Mouse (Mus musculus): ENCODE data around the gene 1700001O22Rik. TPM values are rescaled to one million over a fixed set of nuclear protein-coding genes. Genes with fewer than 3 reads are reported as not detected.

1700001O22Rik gene
- polyA plus RNA-seq, 1 experiment from 2014 or later, result 2.9 TPM

GRCm38 (mm10) chr2:30794179-30795108 lies 9.0 kb downstream of the 1700001O22Rik start:
- Histone ChIP-seq H3K27ac (peak overlapping the region; percentile 86), H3K4me1 (peaks cover 39% of the 10 kb centered on the region), H3K9ac (peak overlapping the region; percentile 78), H3K27me3 (no peaks in the 10 kb centered on the region), H3K4me3 (peak overlapping the region; percentile 47), H3K9me3 (no peaks in the 10 kb centered on the region), H3K36me3 (no peaks in the 10 kb centered on the region), H3K4me2 (peak overlapping the region; percentile 70)
- peak; percentile 63 for ATAC-seq (ENCODE audit: insufficient number of reproducible peaks, insufficient read depth, low FRiP score, low TSS enrichment, low read depth)
- WGBS, result 3% methylated on average over 48 of the region's 48 CpGs

DNA sequence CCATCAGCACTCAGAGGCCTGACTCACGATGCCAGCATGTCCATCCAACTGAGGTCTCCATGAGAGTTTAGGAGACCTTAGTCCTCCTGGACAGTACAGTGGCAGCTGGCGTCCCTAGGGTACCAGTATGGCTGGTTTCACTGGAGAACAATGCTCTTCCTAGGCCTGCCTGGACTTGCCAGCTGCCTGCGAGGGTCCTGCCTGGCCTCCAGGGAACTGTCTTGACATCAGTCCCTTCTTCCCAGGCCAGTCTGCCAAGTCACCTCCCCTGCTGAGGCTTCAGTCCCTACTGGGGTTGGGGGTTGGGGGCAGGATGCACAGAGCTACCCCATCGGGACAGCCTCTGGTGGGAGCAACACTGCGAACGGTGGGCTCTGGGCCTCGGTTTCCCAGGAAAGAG lies 11.4 kb downstream of the 1700001O22Rik start:
- H3K27ac ChIP-seq, result no peak overlapping the region; the same call in 1 of the 2 replicates
- H3K36me3 ChIP-seq, result no peaks in the 10 kb centered on the region
- no peak overlapping the region for H3K4me3 ChIP-seq
- no peak overlapping the region for H3K9ac ChIP-seq
- WGBS, result 85% methylated on average over 7 of the region's 7 CpGs
- no peaks in the 10 kb centered on the region for H3K9me3 ChIP-seq
- no peak for ATAC-seq (ENCODE audit: insufficient number of reproducible peaks, insufficient read depth, low FRiP score, low TSS enrichment, low read depth)
- no peak overlapping the region for H3K4me2 ChIP-seq
- peaks cover 40% of the 10 kb centered on the region for H3K4me1 ChIP-seq
- H3K27me3 ChIP-seq, result no peaks in the 10 kb centered on the region

GRCm38 (mm10) chr2:30787466-30787865 lies 16.0 kb downstream of the 1700001O22Rik start:
- no peaks in the 10 kb centered on the region for H3K9me3 ChIP-seq
- no peak overlapping the region for H3K4me3 ChIP-seq
- peaks cover 50% of the 10 kb centered on the region for H3K4me1 ChIP-seq
- H3K27me3 ChIP-seq, result no peaks in the 10 kb centered on the region
- H3K4me2 ChIP-seq, result no peak overlapping the region
- ATAC-seq (ENCODE audit: insufficient number of reproducible peaks, insufficient read depth, low FRiP score, low TSS enrichment, low read depth), result no peak
- H3K27ac ChIP-seq, result peak overlapping the region; percentile 65
- H3K9ac ChIP-seq, result peak overlapping the region; percentile 49
- H3K36me3 ChIP-seq, result no peaks in the 10 kb centered on the region
- WGBS, result 52% methylated on average over 4 of the region's 4 CpGs

DNA sequence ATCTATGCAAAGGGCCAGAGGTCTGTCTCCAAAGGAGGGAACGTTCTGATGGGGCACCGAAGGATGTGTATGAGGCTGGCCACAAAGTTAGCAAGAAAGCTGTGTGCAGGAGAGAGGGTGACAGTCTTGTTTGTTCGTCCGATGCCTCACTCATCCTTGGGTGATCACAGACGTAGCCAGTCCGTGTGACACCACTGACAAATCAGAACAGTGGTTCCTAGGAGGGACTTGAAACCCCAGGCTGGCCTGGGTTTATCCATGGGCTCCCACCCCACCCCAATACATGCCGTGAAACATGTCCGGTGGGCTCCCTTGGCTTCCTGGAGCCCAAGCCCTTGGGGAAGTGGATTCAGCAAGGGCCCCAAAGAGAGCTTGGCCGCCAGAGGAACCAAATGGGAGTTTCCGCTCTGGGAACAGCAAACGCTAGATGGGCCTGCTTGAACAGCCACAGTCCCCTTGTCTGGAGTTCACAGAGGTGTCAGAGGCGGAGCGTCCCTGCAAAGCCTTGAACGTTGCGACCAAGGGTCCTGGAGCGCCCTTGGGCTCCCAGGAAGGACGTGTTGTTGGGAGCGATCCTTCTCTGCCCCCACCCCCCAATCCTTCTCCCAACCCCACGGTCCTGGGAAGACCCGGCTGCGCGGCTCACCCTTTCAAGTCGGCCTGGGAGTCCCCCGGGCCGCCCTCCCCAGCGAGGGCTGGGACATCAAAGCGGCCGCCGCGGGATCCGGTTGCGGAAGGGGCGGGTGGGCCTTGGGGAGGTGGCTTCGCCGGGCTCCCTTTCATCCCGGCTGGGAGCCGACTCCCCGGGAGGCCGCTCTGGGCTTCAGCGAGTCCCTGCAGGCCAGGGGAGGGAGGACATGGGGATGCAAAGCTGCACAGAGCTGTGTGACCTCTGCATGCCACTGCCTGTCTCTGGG lies 19.1 kb downstream of the 1700001O22Rik start:
- peak overlapping the region; percentile 69 for H3K9ac ChIP-seq
- H3K4me1 ChIP-seq, result peaks cover 45% of the 10 kb centered on the region
- no peaks in the 10 kb centered on the region for H3K27me3 ChIP-seq
- H3K9me3 ChIP-seq, result no peaks in the 10 kb centered on the region
- peak overlapping the region; percentile 60 for H3K4me2 ChIP-seq
- WGBS, result 9% methylated on average over 40 of the region's 40 CpGs
- ATAC-seq (ENCODE audit: insufficient number of reproducible peaks, insufficient read depth, low FRiP score, low TSS enrichment, low read depth), result peak; percentile 17; the same call in 1 of the 2 replicates
- H3K4me3 ChIP-seq, result peak overlapping the region; percentile 30
- H3K36me3 ChIP-seq, result no peaks in the 10 kb centered on the region
- H3K27ac ChIP-seq, result peak overlapping the region; percentile 89

DNA sequence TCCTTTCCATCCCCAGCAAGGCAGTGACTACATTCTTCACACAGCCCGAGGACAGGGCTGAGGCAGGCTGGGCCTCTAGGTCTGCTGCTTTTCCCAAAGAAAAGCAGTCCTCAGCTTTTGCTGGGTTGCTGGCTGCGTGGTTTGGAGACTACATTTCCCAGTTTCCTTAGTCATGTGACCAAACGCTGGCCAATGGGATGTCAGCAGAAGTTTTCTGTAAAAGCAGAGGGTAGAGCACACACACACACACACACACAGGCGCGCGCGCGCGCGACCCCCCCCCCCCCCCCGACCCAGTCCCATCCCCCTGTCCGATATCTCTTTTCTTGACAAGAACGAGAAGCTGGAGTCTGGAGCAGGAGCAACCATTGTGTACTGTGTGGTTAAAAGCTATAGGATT lies 20.1 kb downstream of the 1700001O22Rik start:
- Histone ChIP-seq H3K4me1 (peaks cover 48% of the 10 kb centered on the region), H3K27ac (peak overlapping the region; percentile 89), H3K9ac (peak overlapping the region; percentile 67), H3K9me3 (no peaks in the 10 kb centered on the region), H3K27me3 (no peaks in the 10 kb centered on the region), H3K4me2 (peak overlapping the region; percentile 60), H3K36me3 (no peaks in the 10 kb centered on the region), H3K4me3 (peak overlapping the region; percentile 25)
- WGBS, result 0% methylated on average over 13 of the region's 13 CpGs
- peak; percentile 41; the same call in 1 of the 2 replicates for ATAC-seq (ENCODE audit: insufficient number of reproducible peaks, insufficient read depth, low FRiP score, low TSS enrichment, low read depth)

- peak overlapping the region; percentile 25 for H3K4me3 ChIP-seq
- H3K9me3 ChIP-seq, result no peaks in the 10 kb centered on the region
- H3K4me1 ChIP-seq, result peaks cover 46% of the 10 kb centered on the region
- H3K4me2 ChIP-seq, result peak overlapping the region; percentile 60
- WGBS, result 76% methylated on average over 8 of the region's 8 CpGs
- peak overlapping the region; percentile 67 for H3K9ac ChIP-seq
- H3K27ac ChIP-seq, result peak overlapping the region; percentile 89
- no peak for ATAC-seq (ENCODE audit: insufficient number of reproducible peaks, insufficient read depth, low FRiP score, low TSS enrichment, low read depth)
- H3K36me3 ChIP-seq, result no peaks in the 10 kb centered on the region
- no peaks in the 10 kb centered on the region for H3K27me3 ChIP-seq
These were observed 20.9 kb downstream of the 1700001O22Rik start for GRCm38 (mm10) chr2:30782312-30783290.

- Histone ChIP-seq H3K27ac (no peak overlapping the region), H3K9me3 (no peaks in the 10 kb centered on the region), H3K9ac (no peak overlapping the region), H3K27me3 (no peaks in the 10 kb centered on the region), H3K4me1 (peaks cover 15% of the 10 kb centered on the region), H3K4me2 (no peak overlapping the region), H3K36me3 (no peaks in the 10 kb centered on the region), H3K4me3 (no peak overlapping the region)
- WGBS, result 7% methylated on average over 5 of the region's 5 CpGs
- ATAC-seq (ENCODE audit: insufficient number of reproducible peaks, insufficient read depth, low FRiP score, low TSS enrichment, low read depth), result no peak
These were observed 24.2 kb downstream of the 1700001O22Rik start for GRCm38 (mm10) chr2:30779241-30779640.

GRCm38 (mm10) chr2:30778235-30778634 lies 25.2 kb downstream of the 1700001O22Rik start:
- ATAC-seq (ENCODE audit: insufficient number of reproducible peaks, insufficient read depth, low FRiP score, low TSS enrichment, low read depth), result no peak
- no peak overlapping the region for H3K4me3 ChIP-seq
- no peaks in the 10 kb centered on the region for H3K36me3 ChIP-seq

GRCm38 (mm10) chr2:30777266-30777665 lies 26.2 kb downstream of the 1700001O22Rik start:
- Histone ChIP-seq H3K4me1 (peaks cover 11% of the 10 kb centered on the region), H3K36me3 (no peaks in the 10 kb centered on the region), H3K27me3 (no peaks in the 10 kb centered on the region), H3K4me2 (no peak overlapping the region), H3K9ac (no peak overlapping the region), H3K4me3 (no peak overlapping the region), H3K9me3 (no peaks in the 10 kb centered on the region), H3K27ac (no peak overlapping the region)
- 73% methylated on average over 3 of the region's 3 CpGs for WGBS
- no peak for ATAC-seq (ENCODE audit: insufficient number of reproducible peaks, insufficient read depth, low FRiP score, low TSS enrichment, low read depth)

More at GRCm38 (mm10) chr2:30778235-30778634, 25.2 kb downstream of the 1700001O22Rik start:
- peaks cover 9% of the 10 kb centered on the region for H3K4me1 ChIP-seq
- no peaks in the 10 kb centered on the region for H3K9me3 ChIP-seq
- H3K27me3 ChIP-seq, result no peaks in the 10 kb centered on the region
- 56% methylated on average over 4 of the region's 4 CpGs for WGBS
- no peak overlapping the region for H3K9ac ChIP-seq
- no peak overlapping the region for H3K4me2 ChIP-seq
- H3K27ac ChIP-seq, result no peak overlapping the region

- Histone ChIP-seq H3K4me2 (no peak overlapping the region), H3K9me3 (no peaks in the 10 kb centered on the region), H3K36me3 (no peaks in the 10 kb centered on the region), H3K27ac (no peak overlapping the region), H3K27me3 (no peaks in the 10 kb centered on the region), H3K4me1 (peaks cover 23% of the 10 kb centered on the region), H3K9ac (no peak overlapping the region), H3K4me3 (no peak overlapping the region)
- no peak for ATAC-seq (ENCODE audit: insufficient number of reproducible peaks, insufficient read depth, low FRiP score, low TSS enrichment, low read depth)
- WGBS, result 53% methylated on average over 3 of the region's 3 CpGs
These were observed 27.5 kb downstream of the 1700001O22Rik start for GRCm38 (mm10) chr2:30775955-30776354.
